Mouse (Mus musculus): ENCODE data around the gene Rpn1.
"Not testable (repeated sequence)": the region's sequence is repeated elsewhere in the genome, so short reads cannot be mapped to it uniquely, and the experiment has no call there.

Rpn1 gene

DNA sequence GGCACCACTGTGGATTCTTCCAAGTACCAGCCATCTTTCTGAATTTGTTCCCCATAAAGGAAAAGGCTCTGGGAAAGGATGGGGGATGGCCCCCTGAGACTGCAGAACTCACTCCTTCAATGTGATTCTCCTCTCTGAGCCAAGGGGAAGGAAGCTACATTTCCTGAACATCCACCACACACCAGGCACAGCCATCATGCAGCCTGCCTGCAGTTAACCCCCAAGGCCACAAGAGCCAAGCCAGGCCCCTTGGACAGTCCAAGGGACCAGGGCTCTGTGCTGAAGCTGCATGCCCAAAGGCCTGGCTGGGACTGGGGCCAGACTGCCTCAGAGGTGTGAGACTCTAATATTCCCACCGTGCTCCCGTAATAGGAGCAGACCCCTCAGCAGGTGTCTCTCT is 37.5 kb downstream of the Rpn1 start:
- DNase-seq (ENCODE audit: low spot score) = no peak

DNA sequence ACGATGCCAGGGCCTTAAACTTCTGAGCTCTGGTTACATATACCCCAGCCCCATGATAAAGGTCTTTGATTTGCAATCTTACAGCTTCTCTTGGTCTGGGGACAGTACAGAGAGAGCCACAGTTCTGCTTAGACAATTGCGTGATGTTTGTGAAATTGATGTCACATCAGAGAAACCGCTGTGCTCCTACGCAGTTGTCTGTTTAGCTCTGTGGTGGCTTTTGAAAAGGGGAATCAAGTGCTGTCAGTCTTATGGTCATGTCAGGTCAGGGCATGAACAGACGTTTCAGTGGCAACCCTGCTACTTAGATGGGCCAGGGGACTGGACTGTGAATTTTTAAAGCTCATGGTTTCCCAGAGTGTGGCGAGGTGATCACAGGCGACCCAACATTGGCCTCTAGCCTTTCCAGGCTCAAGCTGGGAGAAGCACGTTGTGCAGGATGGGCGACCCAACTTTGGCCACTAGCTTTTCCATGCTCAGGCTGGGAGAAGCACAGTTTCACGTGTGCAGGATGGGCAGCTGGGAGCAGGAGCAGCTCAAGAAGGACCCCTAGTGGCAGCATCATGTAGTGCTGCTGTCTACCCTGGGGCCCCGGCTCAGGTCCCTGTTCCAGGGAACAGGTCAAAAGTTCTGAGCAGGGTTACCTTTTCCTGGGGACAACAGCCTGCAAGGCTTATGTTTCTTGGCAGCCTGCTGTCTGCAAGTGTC is 39.0 kb downstream of the Rpn1 start:
- no peak for DNase-seq (ENCODE audit: low spot score)

DNA sequence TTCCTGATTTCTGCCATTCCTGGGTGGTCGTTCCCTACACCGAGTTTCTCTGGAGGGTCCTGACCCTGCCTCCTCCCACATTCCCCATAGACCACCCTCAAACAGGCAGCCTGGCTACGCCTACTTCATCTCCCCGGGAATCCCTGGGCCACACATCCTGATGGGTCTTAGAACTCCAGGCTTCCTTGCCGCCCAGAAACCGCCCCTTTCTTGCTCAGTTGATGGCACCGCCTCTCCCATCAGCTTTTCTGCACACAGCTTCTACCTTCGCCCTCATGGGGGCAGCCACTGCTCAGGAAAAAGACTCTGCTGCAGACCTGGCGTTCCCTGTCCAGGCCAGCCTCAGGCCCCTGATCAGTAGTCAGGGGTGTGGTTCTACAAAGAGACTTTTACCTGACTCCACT is 39.6 kb downstream of the Rpn1 start:
- DNase-seq (ENCODE audit: low spot score) = peak; percentile 31

DNA sequence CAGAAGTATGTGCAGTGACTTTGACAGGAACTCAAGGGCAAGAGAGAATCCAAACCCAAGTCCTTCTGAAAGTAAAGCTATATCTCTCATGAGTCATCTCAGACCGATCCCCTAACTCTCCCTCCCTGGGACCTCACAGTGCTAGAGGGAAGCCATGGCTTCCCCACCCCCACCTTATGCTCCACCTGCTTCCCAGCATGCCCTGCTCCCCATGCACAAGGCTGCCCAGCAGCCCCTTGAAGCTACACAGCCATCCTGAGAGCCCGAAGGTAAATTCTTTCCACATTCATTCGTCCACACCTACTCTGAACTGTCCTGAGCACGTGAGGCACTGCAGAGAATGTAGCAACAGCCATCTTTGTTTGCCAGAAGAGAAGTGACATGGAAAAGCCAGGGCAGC is 40.3 kb downstream of the Rpn1 start:
- DNase-seq (ENCODE audit: low spot score) = no peak

DNA sequence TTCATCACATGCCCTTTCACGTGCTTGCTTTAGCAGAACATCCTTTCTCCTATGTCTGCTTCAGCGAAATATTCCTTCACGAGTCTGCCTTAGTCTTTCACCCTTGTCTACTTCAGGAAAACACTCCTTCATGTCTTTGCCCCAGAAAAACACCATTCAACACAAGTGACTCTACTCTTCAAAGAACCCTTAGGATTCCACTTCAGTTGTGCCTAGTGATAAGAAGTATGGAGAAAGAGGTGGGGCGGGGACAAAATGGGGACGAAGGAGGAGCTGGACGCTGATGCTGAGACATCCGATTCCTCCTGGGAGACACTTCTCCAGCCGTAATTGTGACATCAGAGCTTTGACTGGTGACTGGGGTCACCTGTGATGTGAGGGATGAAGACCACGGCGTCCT is 41.5 kb downstream of the Rpn1 start:
- DNase-seq (ENCODE audit: low spot score) = not testable (repeated sequence)

DNA sequence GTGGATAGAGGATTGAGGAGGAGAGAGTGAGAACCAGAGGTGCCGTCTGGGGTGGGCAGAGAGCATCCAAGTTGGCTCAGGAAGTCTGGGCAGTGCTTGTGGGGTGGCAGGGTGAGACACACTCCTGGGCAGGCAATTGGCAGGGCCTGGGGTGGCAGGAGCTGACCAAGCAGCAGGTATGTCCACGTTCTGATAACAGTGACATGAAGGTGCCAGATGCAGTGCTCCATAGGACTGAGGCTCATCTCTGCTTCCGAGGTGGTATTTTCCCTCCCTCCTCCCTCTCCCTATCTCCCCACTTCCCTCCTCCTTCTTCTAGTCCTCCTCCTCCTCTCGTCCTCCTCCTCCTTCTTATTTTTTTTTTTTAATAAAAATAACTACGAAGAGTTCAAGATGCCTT is 47.2 kb downstream of the Rpn1 start:
- DNase-seq (ENCODE audit: low spot score) = no peak

DNA sequence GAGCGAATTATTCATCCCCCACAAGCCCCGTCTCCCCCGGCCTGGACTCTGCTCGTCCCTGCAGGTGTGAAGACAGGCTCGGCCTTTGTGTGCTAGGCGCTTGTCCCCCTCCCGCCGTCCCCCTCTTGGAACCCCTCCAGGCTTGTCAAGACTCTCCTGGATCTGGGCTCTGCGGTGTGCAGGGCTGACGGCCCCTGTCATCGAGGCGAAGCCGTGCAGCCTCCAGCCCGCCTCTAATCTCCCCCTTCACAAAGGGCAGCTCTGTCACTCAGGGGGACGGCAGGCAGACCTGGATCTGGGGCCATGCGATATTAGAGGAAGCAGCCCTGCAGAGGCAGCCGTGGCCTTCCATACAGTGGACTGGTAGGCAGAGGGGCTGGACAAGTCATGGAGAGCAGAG is 47.8 kb downstream of the Rpn1 start:
- no peak for DNase-seq (ENCODE audit: low spot score)

DNA sequence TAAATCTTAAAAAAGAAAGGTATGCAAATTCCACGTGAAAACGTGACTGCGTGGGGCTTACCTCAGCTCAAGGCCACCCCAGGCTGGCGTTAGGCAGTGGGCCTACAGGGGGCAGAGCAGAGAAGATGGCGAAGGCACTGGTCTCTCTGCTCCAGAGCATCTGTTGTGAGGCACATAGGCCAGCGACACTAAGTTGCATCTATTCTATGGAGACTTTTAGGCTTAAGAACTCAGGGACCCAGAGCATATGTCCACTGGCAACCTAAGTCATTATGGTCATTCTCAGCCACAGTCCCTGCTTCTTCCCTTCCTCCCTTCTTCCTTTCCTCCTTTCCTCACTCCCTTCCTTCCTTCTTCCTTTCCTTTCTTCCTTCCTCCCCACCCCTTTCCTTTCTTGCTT is 48.8 kb downstream of the Rpn1 start:
- no peak for DNase-seq (ENCODE audit: low spot score)

DNA sequence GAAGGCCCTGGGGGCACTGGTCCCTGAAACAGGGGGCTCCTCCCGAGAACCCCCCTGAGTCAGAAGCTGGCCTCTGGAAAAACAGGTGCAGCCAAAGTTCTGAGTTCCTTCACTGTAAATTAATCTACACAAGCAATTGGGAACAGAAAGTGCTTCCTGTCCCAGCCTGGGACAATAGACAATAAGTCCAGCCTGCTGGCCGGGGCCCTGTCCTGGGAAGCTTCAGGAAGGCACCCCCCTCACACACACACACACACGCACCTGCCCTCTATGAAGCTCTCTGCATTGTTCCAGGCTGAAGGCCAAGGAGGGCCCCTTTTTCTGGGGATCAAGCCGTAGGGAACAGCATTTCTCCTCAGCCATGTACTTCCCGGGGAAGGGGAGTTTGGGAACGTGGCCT is 49.6 kb downstream of the Rpn1 start:
- DNase-seq (ENCODE audit: low spot score) = no peak

DNA sequence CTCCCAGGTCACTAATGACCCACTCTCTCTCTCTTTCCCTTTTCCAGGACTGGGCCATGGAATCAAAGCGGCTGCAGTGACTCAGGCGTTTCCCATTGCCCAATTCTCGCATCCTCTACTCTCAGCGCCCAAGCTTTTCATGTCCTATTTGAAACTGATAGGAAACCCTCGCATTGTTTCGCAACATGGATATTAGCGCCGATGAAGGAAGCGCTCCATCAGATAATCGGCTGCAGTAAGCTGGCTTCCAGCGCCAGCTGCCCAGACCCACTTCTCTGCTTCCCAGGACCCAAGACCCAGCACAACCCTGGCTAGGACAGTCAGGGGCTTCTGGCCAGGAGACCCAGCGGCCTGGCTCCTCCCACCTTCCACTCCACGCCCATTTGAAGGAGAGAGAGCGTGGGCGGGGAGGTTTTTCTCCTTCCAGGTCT is 51.9 kb downstream of the Rpn1 start:
- DNase-seq (ENCODE audit: low spot score) = no peak

DNA sequence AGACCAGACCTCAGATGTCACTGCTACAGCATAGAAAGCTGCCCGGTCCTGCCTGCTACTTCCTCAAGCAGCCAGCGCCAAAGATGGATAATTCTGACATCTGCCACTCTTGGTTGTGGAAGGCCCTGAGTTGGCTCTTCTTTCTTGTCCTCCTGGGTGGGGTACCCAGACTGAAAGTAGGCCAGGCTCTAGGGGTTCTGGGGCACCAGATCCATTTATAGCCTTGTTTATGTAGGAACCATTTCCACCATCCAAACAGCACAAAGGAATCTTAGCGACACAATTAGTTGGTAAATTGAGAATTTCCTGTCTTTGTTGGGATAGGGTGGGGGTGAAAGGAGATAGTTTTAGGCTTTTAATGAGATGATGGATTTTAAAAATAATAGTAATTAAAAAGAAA is 54.2 kb downstream of the Rpn1 start:
- DNase-seq (ENCODE audit: low spot score) = no peak

DNA sequence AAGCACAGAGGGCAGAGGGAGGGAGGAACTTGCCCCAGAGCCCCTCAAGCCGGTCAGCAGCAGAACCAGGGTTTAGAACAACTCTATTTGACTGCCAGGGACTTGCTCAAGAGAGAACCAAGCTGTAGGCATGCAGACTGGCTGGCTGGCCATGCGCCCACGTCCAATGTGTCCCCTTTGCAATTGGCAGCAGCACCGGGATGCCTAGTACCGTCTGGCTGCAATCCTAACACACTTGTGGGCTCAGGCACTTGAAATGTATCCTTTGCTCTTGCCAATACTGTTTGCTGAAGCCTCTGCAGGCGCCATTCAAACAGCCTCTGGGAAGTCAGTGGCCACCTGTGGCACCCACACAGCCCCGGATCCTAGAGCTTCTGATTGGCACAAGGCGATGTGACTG is 56.0 kb downstream of the Rpn1 start:
- DNase-seq (ENCODE audit: low spot score) = no peak

DNA sequence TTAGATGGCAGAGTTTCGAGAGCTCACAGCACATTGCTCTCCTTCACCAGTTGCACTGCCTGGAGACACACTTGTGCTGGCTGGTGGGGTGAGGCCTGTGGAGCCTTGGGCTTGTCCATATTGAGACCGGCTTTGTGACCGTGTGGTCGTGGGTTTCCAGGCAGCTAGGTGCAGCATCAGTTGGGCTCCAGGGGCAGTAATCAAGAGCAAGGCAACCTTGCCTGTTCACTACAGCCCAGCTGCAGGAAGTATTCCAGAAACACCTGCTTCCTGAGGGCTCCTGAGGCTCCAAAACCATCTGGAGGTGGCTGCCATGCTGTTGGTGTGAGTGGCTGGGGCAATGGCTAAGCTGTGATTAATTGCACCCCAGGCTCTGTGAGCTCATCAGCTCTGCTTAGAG is 61.5 kb downstream of the Rpn1 start:
- DNase-seq (ENCODE audit: low spot score) = no peak

DNA sequence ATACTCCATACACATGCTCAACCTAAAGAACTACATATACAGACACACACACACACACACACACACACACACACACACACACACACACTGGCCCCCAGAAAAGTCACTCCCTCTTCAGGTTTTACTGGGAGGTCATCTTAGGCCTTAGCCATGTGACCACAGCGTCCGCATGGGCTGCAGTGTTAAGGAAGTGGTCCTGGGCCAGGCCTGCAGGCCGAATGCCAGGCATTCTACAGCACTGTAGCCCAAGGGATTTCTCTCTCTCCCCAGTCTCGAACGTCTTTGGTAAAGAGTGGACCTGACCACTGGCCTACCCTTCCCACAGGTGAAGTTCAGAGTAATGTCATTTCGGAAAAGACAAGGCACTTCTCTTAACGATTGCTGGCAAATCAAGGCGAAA is 62.3 kb downstream of the Rpn1 start:
- DNase-seq (ENCODE audit: low spot score) = no peak

DNA sequence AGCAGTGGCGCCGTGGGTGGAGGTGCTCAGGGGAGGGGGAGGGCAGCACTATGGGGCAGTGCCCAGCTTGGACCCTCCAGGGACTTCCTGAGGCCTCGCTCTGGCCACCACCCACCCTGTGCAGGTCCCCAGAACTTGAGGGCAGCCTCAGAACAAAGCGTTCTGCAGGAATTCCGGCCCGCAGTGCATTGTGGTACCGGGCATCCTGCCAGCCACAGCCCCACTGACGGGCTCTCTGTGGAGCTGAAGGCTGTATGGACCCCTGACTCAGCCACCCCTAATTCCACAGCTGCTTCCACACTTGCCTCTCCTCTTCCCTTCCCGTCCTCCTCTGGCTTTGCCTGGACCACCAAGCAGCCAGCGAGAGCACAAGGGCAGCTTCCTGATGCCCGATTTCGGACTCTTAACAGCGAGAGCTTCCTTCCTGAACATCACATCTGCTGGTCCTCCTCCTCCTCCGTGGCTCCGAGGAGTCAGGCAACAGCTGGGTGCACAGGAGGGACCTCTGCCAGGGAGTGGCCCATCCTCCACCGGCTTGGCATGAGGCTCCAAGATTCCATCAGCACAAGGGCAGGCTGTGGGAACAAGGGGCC is 63.2 kb downstream of the Rpn1 start:
- no peak for DNase-seq (ENCODE audit: low spot score)

DNA sequence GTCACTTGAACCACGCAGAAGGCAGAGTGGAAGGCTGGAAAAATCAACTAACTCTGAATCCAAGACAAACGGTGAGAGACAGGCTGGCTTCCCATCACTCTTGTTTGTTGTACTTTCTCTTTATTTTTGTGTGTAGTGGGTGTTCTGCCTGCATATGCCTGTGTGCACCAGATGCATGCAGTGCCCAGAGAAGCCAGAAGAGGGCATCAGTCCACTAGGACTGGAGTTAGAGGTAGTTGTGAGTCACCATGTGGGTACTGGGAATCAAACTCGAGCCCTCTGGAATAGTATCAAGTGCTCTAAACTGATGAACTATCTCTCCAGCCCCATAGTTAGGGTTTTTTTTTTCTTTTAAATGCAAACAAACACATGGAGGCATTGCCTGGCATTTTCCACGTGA is 67.1 kb downstream of the Rpn1 start:
- DNase-seq (ENCODE audit: low spot score) = no peak

DNA sequence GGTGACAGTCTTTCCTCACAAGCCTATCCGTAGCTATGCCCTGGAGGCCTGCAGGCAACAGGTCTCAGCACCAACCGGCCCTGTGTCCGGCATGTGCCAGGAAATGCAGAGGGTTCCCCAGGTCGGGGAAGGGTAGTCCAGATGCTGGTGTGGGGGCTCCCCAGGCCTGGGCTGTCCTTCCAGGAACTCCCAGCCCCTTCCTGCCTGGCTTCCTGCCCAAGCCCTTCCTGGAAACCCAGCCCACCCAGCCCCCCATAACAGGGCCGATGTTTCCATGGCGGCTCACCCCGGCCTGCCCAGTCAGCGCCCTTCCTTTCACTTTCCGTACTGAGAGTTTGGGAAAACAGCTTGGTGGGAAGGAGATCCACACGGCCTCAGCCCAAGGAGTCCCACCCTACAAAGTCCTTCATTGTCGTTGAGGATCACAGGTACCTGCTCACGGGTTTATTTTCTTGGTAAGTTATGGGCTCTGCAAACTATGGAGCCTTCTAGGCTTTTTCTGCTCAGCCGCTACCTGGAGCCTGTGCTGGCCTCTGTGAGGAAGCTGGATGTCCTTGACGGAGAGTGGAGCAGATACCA is 67.9 kb downstream of the Rpn1 start:
- no peak for DNase-seq (ENCODE audit: low spot score)

DNA sequence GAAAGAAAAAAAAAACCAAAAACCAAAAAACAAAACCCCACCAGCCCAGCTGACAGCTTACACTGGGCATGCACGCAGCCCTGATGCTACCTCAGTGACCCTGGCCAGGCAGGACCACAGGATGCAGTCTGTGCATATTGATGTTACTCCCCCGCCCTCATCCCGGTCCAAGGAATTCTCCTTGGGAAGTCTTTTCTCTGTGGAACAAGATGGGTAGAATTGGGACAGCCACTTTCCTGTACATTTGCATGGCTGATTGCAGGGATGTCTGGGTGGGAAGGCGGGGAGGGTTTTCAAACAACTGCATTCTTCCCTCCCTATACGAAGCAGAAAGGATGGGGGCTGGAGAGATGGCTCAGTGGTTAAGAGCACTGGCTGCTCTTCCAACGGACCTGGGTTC is 68.7 kb downstream of the Rpn1 start:
- DNase-seq (ENCODE audit: low spot score) = no peak
